Mouse (Mus musculus) telencephalon, adult 2 months (tissue): ENCODE data around the gene Abcc2.

Experiments
- DNase-seq: peaks from one replicate; pipeline ENCODE4 v3.0.0-alpha.2; 2011; ENCODE audit warnings: low read depth, low spot score

Abcc2 gene

DNA sequence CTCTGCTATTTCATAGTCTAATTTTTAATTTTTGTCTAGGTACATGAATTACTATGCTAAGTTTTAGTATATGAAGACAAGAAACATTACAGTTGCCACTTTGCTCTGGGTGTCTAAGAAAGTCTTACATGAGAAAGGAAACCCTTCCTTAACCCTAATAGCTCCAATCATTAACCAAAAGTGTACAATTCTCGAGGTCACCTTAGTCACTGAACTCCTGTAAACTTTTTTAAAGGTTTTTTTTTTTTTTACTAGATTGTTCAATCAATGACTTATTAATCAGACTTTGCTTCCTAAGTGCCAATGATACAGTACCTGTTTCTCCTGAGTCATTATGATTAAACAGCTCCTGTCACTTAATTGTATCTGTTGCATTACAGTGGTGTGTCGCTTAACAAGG is 4.7 kb upstream of the Abcc2 start:
- DNase-seq, result no peak

DNA sequence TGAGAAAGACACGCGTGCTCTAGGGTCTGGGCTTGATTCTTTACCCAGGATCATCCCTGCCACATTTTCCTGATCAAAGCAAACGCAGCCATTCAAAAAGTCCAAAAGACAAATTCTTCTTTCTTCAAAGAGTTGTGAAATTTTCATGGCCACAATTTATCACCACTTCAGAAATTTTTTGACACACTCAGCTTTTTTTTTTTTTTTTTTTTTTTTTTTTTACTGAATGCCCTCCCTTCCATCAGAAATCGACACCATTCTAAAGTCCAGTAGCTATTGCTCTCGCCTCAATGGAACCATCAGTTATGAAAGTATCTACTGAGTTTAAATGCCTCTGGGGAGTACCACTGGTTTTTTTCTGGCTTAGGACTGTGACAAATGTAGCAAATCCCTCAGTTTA is 1.6 kb upstream of the Abcc2 start:
- no peak for DNase-seq

DNA sequence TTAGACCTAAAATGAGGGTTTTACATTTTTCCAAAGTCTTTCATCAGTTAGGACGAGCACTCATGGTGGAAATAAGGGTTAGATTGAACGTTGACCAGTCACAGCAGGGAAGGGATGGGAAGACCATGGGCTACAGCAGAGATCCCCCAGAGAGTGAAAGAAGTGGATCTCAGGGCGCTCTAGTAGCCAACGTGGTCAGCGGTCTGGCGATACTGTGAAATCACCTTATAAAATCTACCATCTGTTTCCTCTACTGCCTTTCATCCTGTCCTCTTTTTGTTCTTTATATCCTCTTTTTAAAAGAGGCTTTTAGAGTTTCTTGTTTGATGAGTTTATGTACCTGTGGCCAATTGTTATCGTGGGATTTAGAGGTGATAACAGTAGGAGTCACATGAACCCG is 2.8 kb downstream of the Abcc2 start:
- no peak for DNase-seq

DNA sequence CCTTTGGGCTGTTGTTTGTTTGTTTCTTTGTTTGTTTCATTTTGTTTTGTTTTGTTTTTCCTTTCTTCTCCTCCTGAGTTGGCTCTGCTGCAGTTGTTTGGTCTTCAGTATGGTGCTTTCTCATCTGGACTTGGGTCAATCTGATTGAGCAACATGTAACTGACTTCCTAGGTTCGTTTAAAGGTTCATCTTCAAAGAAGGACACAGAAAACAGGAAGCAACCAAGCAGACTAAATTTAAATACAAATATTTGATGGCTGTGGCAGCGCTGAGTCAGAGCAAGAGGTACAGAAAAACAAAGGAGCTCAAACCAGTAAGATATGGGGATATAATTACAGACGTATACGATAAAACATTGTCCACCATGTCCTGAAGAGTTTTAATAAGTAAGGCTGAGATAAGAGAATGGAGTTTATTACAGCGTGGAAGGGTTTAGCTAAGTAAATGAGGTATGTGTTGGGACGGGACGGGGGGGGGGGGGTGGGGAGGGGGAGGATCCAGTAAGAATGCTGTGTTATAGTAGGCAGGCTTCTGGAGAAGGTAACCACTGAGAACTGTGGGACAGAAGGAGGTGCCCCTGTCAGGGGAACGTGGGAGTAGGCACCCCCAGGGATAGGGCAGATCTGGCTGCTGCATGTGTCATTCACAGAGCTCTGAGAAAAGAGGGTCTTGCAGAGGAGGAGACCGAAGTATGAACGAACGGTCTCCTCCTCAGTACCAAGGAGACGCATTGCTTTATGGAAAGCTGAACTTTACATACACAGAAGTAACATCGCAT is 4.4 kb downstream of the Abcc2 start:
- DNase-seq, result no peak

DNA sequence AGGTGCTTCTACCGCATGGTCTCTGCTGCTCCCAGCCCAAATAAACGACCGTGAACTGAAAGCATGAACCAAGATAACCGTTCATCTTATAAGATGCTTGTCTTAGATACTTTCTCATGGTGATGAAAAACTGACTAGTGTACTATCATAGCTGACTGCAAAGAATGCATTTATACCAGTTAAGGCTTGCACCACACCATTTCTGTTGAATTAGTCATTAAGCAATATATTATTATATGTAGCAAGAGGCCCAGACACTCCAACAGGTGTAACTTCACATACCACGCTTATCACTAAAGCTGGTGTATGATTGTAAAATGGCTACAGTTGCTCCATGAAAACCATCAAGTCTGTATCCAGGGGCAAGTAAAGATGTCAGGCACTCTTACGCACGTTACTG is 7.8 kb downstream of the Abcc2 start:
- no peak for DNase-seq

DNA sequence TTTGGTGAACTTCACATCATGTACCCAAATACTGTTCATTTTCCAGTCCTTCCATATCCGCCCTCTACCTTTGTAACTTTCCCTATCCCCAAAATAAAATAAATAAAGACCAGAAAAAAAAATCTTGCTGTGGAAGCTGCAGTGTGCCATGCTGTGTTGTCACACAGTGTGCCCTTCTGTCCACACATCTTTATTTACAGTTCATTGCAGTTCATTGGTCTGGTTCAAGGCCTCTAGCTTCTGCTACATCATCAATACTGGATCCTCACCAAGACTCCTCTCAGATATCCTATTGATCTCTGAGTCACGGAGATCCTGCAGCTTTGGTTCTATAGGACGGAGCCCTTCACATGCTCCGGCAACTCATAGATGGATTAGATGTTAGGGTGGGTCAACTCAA is 10.5 kb downstream of the Abcc2 start:
- no peak for DNase-seq

DNA sequence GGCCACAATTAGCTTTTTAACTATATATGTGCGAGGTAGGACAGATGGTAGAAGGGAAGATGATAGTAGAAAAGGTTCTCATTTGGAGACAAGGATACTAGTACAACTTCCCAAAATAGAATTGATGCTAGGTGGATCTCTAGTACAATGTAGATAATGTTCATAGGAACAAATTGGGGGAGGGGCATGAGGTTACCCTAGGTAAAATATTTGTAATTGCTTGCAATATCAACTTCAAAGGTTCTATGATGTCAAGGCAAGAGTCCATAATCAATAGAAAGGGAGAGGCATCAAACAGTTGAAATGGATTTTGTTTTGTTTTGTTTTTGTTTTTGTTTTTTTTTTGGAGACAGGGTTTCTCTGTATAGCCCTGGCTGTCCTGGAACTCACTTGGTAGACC is 12.0 kb downstream of the Abcc2 start:
- no peak for DNase-seq

DNA sequence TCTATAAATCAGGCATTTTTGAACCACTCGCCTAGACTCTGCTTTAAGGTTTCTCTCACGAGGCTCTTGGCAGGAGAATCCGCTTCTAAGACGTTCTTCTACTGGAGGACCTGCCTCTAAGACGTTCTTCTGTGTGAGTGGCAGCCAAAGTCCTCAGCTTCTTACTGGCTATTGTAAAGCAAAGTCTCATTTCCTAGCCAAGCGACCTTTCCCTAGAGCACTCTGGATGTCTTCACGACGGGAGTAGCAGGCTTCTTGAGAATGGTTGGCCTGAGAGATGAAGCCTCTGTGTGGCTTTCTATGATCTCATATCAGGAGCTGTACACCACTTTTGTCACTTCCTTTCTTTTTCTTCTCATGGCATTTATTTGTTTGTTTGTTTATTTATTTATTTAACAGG is 13.5 kb downstream of the Abcc2 start:
- no peak for DNase-seq

DNA sequence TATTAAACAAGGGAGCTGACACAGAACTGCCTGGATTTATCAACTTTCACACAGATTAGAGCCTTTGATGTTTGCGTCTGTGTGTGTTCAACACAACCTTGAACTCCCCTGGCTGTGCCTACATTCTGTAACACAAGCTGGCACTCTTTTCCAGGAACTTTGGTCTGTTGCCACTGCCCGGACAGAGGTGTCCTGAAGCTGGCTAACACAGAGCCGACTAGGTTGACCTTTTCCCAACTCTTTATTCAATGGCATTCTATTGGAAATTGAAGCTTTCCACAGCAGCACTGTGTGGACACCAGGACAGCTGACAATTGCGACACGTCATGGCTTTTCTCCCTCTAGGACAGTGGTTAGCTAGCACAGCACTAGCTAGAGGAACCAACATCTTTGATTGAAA is 15.2 kb downstream of the Abcc2 start:
- DNase-seq, result no peak

DNA sequence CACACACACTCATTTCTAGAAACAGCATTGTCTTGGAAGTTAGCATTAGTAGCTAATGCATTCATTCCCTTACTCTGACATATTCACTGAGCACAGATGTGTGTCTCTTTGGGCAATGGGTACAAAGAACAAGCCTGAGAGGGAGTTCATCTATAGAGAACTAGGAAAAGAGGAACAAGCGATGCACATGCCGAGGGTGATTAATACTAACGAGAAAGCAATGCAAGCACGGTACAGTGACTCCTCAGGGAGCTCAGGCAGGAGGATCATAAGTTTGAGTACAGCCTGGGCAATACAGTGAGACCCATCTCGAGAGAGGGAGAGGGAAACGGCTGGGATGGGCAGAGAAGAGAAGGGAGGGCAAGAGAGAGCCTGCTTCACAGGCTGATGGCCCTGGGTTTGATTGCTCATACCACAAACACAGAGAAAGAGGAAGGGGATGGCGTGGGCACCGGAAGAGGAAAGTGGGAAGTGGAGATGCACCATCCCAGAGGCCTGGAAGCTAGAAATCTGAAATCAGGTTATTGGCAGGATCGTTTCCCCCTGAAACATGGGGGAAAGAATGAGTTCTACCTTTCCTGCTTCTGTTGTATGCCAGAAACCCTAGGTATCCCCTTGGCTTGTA is 19.5 kb downstream of the Abcc2 start:
- no peak for DNase-seq

DNA sequence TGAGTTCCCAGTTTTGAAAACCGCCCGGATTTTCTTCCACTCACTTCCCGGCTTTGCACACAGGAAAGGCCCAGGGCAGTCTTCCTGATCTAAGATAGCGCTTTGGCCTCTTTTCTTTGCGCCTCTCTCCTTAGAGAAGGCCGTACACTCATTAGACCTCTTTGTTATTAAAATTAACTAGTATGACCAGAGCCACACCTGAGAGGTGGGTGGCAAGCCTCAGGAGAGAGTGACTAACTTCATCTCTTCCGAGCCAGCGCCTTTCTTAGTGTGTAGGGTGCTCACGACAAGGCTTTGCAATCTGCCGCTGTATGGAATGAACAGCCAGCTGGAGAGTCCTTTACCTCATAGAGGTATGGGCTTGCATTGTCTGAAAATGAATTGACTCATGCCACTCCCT is 21.9 kb downstream of the Abcc2 start:
- no peak for DNase-seq

DNA sequence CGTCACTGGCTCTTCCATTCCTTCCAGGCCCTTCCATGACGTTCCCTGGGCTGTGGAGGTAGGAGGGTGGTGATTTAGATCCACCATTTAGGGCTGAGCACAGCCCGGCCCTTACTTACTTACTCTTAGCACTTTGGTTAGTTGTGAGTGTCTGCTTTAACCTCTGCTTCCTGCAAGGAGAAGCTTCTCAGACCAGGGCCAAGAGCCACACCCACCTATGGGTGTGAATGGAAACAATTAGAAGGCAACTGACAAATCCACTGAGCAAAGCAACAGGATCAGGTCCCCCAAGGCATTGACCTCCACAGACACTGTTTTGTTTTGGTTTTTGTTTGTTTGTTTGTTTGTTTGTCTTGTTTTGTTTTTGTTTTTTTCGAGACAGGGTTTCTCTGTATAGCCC is 27.3 kb downstream of the Abcc2 start:
- no peak for DNase-seq

DNA sequence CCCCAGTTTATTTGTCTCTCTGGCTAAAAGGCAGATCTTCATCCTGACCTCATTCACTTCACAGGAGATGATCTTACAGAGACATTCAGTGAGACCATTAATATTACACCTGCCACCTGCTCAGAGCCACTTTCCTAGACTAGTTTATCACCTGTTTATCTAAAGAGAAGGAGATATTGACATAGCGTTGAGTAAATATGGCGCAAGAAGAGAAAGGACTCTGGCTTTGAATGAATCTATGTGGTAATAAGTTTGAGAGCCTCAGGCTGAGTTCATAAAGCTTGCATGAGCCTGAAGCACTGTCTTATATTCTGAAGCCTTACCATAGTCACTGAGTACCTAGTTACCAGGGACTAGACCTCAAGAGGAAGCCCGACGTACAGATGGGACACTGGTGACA is 29.4 kb downstream of the Abcc2 start:
- DNase-seq, result no peak

DNA sequence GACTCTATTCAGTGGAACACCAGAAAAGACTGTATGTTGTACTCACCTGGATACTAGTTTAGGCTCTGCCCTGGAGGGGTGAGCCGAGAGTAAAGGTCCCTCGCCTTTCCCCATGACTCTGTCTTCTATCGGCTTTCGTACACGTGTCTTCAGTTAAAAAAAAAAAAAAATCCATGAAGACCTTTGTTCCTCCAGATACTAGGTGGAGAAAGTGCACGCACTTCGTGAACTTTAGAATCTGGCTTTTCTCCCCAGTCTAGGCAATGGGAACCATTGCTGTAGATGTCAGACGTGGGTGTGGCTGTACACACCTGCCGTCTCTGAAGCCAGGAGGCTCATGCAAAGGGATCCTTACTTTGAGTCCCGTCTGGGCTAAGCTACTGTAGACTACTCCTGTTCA is 31.3 kb downstream of the Abcc2 start:
- DNase-seq, result no peak

DNA sequence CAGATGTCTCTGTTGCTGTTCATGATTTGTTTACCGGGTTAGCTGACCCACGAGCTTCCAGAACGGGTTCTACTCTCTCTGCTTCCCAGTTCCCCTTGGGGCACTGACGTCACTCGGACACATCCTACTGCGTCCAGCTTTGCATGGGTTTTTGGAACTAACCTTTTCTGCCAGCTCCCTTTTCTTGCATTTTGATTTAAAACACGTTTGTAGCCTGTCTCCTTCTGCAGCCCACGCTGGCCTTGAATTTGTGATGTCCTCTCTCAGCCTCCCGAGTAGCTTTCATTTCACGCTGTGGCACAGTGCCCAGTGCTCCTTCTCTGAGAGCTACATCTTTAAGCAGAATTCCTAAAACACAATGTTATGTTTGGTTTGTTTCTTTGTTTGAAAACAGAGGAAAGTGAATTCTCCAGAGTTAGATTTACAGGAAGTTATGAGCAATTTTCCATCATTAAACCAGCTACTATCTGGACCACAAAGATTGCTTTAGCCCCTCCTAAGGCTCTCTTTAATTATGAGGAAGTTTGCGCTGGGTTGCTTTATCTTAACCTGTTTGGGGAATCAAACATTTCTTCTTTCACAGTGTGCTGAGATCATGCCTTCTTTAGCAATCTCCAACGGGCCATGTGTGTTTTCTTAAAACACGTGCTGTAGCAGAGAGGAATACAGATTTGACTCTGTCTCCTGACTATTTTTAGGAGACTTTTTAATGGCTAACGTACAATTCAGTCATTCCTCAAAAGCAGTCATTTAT is 33.8 kb downstream of the Abcc2 start:
- peak; percentile 33 for DNase-seq

DNA sequence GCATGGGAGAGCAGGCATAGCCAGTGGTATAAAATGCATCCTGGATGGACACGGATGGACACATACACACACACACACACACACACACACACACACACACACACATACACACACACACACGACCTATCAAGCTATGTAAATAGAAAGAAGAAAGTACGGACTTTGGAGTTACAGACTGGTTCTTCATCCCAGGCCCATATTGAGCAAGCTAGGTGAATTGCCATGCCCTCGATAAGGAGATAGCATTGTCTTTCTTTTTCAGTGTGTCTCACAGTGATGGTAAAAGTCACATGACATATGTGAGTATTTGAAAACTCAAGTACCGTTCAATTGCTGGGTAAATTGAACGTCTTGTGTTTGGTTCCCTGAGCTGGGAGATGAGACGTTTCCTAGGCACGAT is 44.9 kb downstream of the Abcc2 start:
- DNase-seq, result no peak

DNA sequence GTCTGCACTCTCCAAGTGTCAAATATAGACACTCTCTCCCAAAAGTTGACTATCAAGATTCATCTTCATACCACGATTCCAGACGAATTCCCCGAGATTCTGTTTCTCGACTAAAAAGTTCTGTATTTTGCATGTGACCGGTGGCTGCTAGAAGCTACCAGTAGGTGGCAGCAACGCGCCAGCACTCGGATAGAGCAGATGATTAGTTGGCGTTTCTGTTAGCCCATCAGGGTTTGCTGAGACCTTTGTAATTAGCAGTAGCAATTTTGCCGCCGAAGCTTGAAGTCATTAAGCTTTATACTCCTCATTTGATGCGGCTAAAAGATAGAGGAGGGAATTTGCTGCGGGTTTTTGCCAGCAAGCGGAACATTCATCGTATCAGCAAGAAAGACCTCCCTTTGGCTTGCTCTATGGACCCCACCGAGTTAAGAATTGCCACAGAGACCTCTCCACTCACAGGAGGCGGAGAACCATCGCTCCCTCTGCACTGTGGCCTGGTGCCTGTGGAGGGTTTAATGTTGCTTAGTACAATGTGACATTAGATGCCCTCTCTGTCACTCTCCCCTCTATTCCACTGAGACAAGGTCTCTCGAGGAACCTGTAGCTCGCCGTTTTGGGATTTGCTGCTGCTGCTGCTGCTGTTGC is 50.6 kb downstream of the Abcc2 start:
- DNase-seq, result peak; percentile 19

DNA sequence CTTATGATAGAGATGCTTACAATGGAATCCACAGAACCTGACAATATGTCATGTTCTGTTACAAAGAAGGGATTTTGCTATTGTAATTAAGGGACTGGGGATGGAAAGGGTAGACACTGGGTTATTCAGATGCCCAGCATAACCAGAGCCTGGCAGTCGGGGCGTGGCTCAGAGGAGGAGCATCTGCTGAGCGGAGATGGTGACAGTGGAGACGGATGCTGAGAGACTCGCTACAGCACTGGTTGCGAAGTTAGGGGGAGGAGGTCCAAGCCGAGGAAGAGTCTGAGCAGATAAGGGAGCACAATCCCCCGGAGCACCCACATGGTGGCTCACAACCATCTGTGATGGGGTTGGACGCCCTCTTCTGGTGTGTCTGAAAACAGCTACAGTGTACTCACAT is 61.2 kb downstream of the Abcc2 start:
- DNase-seq, result no peak

DNA sequence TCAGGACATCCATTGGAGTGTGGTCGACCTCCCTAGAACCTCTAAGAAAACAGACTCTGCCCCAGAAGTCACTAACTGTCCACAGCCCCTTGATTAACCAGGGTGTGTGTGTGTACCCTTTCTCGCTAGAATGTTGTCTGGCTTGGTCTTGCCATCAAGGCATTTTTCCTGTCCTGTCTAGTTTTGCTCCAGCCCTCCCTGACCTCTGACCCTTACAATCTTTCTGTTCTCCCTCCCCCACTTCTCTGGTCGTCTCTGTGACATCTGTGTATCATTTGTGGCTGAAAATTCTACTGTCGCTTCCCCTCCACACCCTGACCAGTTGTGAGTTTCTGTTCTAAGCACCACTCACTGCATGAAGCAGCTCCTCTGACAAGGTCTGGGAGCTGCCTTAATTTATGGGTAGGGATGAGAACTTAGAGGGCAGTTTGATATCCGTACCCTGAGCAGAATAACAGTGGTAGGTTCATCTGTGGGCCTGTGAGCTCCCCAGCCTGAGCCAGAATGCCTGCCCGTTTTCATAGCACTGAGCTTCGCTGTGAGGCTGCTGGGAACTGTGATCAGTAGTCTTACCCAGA is 63.4 kb downstream of the Abcc2 start:
- DNase-seq, result no peak

DNA sequence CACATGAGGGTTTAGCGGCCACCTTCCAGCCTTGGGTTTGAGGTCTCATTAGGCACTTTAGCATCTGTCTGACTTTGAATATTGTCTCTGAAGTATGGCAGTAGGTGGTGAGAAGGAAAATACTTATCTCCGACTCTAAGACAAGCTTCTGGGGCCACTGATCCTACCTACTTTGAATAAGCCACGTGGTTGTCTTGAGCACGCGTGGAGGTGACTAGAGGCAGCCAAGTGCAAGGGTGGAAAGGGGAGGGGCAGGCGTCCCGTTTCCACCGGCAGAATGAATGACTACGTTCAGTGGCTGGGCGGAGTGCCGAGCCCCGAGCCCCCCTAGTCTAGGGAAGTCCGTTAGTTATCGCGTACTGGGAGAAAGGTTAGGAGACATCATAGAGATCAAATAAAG is 65.1 kb downstream of the Abcc2 start:
- DNase-seq, result no peak

DNA sequence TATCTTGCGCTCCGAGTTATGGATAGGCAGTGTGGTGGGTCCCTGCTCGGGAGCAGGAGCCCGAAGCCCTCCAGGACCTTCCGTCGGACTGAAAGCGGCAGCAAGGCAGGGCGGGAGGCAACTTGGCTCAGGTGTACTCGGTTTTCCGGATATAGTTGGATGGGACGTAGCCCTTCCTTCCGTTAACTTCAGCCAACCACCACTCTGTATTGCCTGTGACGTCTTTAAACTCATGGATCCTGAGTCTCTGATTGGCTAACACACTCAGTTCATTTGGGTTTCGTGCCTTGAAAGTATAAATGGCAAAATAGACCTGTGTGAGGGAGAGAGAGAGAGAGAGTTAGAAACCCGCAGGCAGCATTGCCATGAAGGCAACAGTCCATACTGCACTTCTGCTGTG is 66.0 kb downstream of the Abcc2 start:
- no peak for DNase-seq

DNA sequence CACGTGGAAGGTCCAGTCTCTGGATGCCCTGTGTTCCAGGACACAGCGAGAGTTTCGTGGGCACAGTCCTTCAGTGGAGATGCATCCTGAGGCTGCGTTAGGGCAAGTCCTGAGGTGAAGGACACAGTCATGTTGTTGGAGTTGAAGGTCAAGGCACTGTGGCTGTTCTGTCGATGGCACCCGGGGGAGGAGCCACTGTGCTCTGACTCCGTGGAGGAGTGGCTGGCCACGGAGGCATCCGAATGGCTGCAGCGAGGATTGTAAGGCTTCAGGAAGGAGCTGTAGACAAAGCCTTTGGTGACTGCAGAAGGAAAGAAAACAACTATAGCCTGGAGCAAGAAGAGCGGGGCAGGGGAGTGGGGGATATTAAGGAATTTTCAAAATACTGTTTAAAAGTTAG is 68.0 kb downstream of the Abcc2 start:
- DNase-seq, result no peak
